Mouse (Mus musculus) retina, adult 2 months (tissue): ENCODE measurements at regions not wholly inside any gene's neighbourhood (a gene's known extent, or its start where the extent isn't known, plus 50 kb on each side); places are given as distances from the start of the nearest gene placed in this dataset.

Experiments
- DNase-seq: peaks from one replicate; pipeline ENCODE4 v3.0.0-alpha.2; 2012; ENCODE audit warnings: low read depth, low spot score

- no peak for DNase-seq
These were observed 2310.3 kb upstream of the Lrrc6 start for GRCm38 (mm10) chr15:68811041-68811440.

- DNase-seq, result no peak
These were observed 2309.9 kb upstream of the Lrrc6 start for GRCm38 (mm10) chr15:68810593-68810992.

GRCm38 (mm10) chr15:68808175-68808574, 2307.5 kb upstream of the Lrrc6 start:
- no peak for DNase-seq

- no peak for DNase-seq
These were observed 2303.5 kb upstream of the Lrrc6 start for GRCm38 (mm10) chr15:68804254-68804653.

- DNase-seq, result no peak
These were observed 2301.1 kb upstream of the Lrrc6 start for GRCm38 (mm10) chr15:68801763-68802162.

GRCm38 (mm10) chr15:68797406-68797805, 2296.7 kb upstream of the Lrrc6 start:
- no peak for DNase-seq

- no peak for DNase-seq
These were observed 2294.7 kb upstream of the Lrrc6 start for GRCm38 (mm10) chr15:68795239-68795960.

GRCm38 (mm10) chr15:68759948-68760347, 2259.2 kb upstream of the Lrrc6 start:
- no peak for DNase-seq

GRCm38 (mm10) chr15:68755255-68755654, 2254.5 kb upstream of the Lrrc6 start:
- DNase-seq, result no peak

GRCm38 (mm10) chr15:68754834-68755233, 2254.1 kb upstream of the Lrrc6 start:
- no peak for DNase-seq

- DNase-seq, result no peak
These were observed 2238.6 kb upstream of the Lrrc6 start for GRCm38 (mm10) chr15:68739344-68739743.

GRCm38 (mm10) chr15:68721250-68721649, 2220.5 kb upstream of the Lrrc6 start:
- DNase-seq, result no peak

GRCm38 (mm10) chr15:68719486-68719885, 2218.8 kb upstream of the Lrrc6 start:
- DNase-seq, result no peak

- DNase-seq, result no peak
These were observed 2213.6 kb upstream of the Lrrc6 start for GRCm38 (mm10) chr15:68714337-68714736.

- no peak for DNase-seq
These were observed 2206.6 kb upstream of the Lrrc6 start for GRCm38 (mm10) chr15:68707306-68707705.

- no peak for DNase-seq
These were observed 2194.4 kb upstream of the Lrrc6 start for GRCm38 (mm10) chr15:68695041-68695650.

GRCm38 (mm10) chr15:68667462-68667861, 2166.8 kb upstream of the Lrrc6 start:
- no peak for DNase-seq

- no peak for DNase-seq
These were observed 2164.6 kb upstream of the Lrrc6 start for GRCm38 (mm10) chr15:68665331-68665730.

- DNase-seq, result no peak
These were observed 2156.0 kb upstream of the Lrrc6 start for GRCm38 (mm10) chr15:68656722-68657121.

GRCm38 (mm10) chr15:68655046-68655445, 2154.3 kb upstream of the Lrrc6 start:
- DNase-seq, result no peak

- DNase-seq, result no peak
These were observed 2149.9 kb upstream of the Lrrc6 start for GRCm38 (mm10) chr15:68650609-68651008.

- DNase-seq, result no peak
These were observed 2149.3 kb upstream of the Lrrc6 start for GRCm38 (mm10) chr15:68650033-68650432.

- DNase-seq, result no peak
These were observed 2146.2 kb upstream of the Lrrc6 start for GRCm38 (mm10) chr15:68646865-68647264.
